Mouse (Mus musculus): Measurements from ENCODE around the gene Gabrg3. TPM values are rescaled to one million over a fixed set of nuclear protein-coding genes. Genes with fewer than 3 reads are reported as not detected.

Gabrg3 gene
- total and polyA plus RNA-seq, 2 experiments from 2014 or later, result 0.11 to 0.22 TPM

GRCm38 (mm10) chr7:56867314-56868075, 519.5 kb downstream of the Gabrg3 start:
- Histone ChIP-seq H3K9ac (replicated peaks; ENCODE audit: low read depth, low read length) (no peak overlapping the region), H3K4me3 (ENCODE audit: low read depth, low read length) (no peak overlapping the region), H3K9me3 (replicated peaks; ENCODE audit: control insufficient read depth, low read length) (no peaks in the 10 kb centered on the region; the same call in 1 of the 2 replicates), H3K4me2 (ENCODE audit: low read depth, low read length) (no peak overlapping the region), H3K27ac (ENCODE audit: low read depth) (no peak overlapping the region), H3K4me1 (ENCODE audit: control insufficient read depth, insufficient read depth) (no peaks in the 10 kb centered on the region), H3K27me3 (ENCODE audit: control insufficient read depth, insufficient read depth, low read length) (no peaks in the 10 kb centered on the region), H3K36me3 (replicated peaks; ENCODE audit: control insufficient read depth, insufficient read depth, low read length) (no peaks in the 10 kb centered on the region)
- no peak for TF ChIP-seq CTCF (IDR thresholded peaks at IDR 0.05; ENCODE audit: low read depth)
- no peak for TF ChIP-seq EP300 (IDR thresholded peaks at IDR 0.05; ENCODE audit: low read depth)
- 81% methylated on average over 1 of the region's 1 CpGs for WGBS
- DNase-seq (ENCODE audit: low spot score) (no peak), ATAC-seq (ENCODE audit: insufficient read depth, low read depth) (no peak)

DNA sequence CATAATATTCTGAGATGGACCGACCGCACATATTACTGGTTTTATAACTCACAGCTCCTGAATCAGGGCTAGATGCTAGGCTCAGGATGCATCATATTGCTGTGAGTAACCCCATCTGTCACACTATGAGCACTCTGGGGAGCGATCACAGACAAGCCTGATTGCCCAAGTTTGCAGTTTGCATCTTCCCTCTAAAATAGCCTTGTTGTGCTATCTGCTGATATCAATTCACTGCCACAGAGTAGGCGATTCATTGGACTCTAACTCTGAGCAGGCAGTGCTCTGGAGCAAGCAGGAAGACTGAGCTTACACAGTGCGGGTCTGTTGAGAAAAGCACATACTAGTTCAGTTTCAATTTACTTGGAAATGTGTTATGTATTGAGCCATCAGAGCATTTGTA, 543.4 kb downstream of the Gabrg3 start:
- Histone ChIP-seq H3K9me3 (replicated peaks; ENCODE audit: control insufficient read depth, low read length) (no peaks in the 10 kb centered on the region), H3K27me3 (ENCODE audit: control insufficient read depth, insufficient read depth, low read length) (no peaks in the 10 kb centered on the region), H3K4me3 (ENCODE audit: low read depth, low read length) (no peak overlapping the region), H3K36me3 (replicated peaks; ENCODE audit: control insufficient read depth, insufficient read depth, low read length) (no peaks in the 10 kb centered on the region), H3K27ac (ENCODE audit: low read depth) (no peak overlapping the region), H3K9ac (replicated peaks; ENCODE audit: low read depth, low read length) (no peak overlapping the region), H3K4me2 (ENCODE audit: low read depth, low read length) (no peak overlapping the region), H3K4me1 (ENCODE audit: control insufficient read depth, insufficient read depth) (no peaks in the 10 kb centered on the region)
- 75% methylated on average over 5 of the region's 5 CpGs for WGBS
- ATAC-seq (ENCODE audit: insufficient read depth, low read depth) (no peak), DNase-seq (ENCODE audit: low spot score) (no peak)
- no peak for TF ChIP-seq CTCF (IDR thresholded peaks at IDR 0.05; ENCODE audit: low read depth)
- TF ChIP-seq EP300 (IDR thresholded peaks at IDR 0.05; ENCODE audit: low read depth), result no peak

- 70% methylated on average over 6 of the region's 6 CpGs for whole genome bisulfite sequencing
- no peak for TF ChIP-seq CTCF (IDR thresholded peaks at IDR 0.05; ENCODE audit: low read depth)
- TF ChIP-seq EP300 (IDR thresholded peaks at IDR 0.05; ENCODE audit: low read depth), result no peak
- no peak for ATAC-seq (ENCODE audit: insufficient read depth, low read depth)
Measured at GRCm38 (mm10) chr7:56825446-56825845, 561.5 kb downstream of the Gabrg3 start.

DNA sequence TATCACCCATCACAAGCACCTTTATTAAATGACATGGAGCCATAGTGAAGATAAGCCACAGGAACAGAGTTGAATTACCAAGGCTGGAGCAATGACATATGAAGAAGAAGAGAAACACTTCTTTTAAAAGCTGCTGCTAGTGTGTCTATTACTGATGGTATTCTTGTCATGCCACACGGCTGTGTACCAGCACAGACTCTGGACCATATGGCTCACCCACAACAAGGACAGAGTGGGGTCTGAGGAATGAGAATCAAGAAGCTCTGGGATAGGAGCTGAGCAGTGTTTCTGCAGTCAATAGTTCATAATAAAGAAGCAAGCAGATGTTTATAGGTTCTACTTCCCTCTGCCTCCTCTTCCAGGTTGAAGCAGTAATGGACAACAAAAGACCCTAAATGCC, 585.1 kb downstream of the Gabrg3 start:
- ATAC-seq (ENCODE audit: insufficient read depth, low read depth) (no peak), DNase-seq (ENCODE audit: low spot score) (no peak)
- H3K36me3 ChIP-seq (replicated peaks; ENCODE audit: control insufficient read depth, insufficient read depth, low read length), result no peaks in the 10 kb centered on the region
- H3K4me1 ChIP-seq (ENCODE audit: control insufficient read depth, insufficient read depth), result no peaks in the 10 kb centered on the region
- H3K4me3 ChIP-seq (ENCODE audit: low read depth, low read length), result no peak overlapping the region
- H3K9ac ChIP-seq (replicated peaks; ENCODE audit: low read depth, low read length), result no peak overlapping the region
- TF ChIP-seq EP300 (IDR thresholded peaks at IDR 0.05; ENCODE audit: low read depth) (no peak), CTCF (IDR thresholded peaks at IDR 0.05; ENCODE audit: low read depth) (no peak)
- H3K4me2 ChIP-seq (ENCODE audit: low read depth, low read length), result no peak overlapping the region
- no peaks in the 10 kb centered on the region for H3K9me3 ChIP-seq (replicated peaks; ENCODE audit: control insufficient read depth, low read length)
- H3K27ac ChIP-seq (ENCODE audit: low read depth), result no peak overlapping the region
- 60% methylated on average over 1 of the region's 1 CpGs for WGBS
- no peaks in the 10 kb centered on the region for H3K27me3 ChIP-seq (ENCODE audit: control insufficient read depth, insufficient read depth, low read length)

More at GRCm38 (mm10) chr7:56825446-56825845, 561.5 kb downstream of the Gabrg3 start:
- DNase-seq (ENCODE audit: low spot score), result no peak
- no peaks in the 10 kb centered on the region for H3K36me3 ChIP-seq (replicated peaks; ENCODE audit: control insufficient read depth, insufficient read depth, low read length)
- no peaks in the 10 kb centered on the region for H3K27me3 ChIP-seq (ENCODE audit: control insufficient read depth, insufficient read depth, low read length)
- H3K4me1 ChIP-seq (ENCODE audit: control insufficient read depth, insufficient read depth), result no peaks in the 10 kb centered on the region
- no peak overlapping the region for H3K4me3 ChIP-seq (ENCODE audit: low read depth, low read length)
- no peaks in the 10 kb centered on the region for H3K9me3 ChIP-seq (replicated peaks; ENCODE audit: control insufficient read depth, low read length)
- H3K4me2 ChIP-seq (ENCODE audit: low read depth, low read length), result no peak overlapping the region
- H3K9ac ChIP-seq (replicated peaks; ENCODE audit: low read depth, low read length), result no peak overlapping the region
- no peak overlapping the region for H3K27ac ChIP-seq (ENCODE audit: low read depth)

- H3K27me3 ChIP-seq (ENCODE audit: control insufficient read depth, insufficient read depth, low read length), result no peaks in the 10 kb centered on the region
- no peak overlapping the region for H3K9ac ChIP-seq (replicated peaks; ENCODE audit: low read depth, low read length)
- no peak overlapping the region for H3K4me3 ChIP-seq (ENCODE audit: low read depth, low read length)
- H3K4me2 ChIP-seq (ENCODE audit: low read depth, low read length), result no peak overlapping the region
- WGBS, result 86% methylated on average over 1 of the region's 1 CpGs
- H3K4me1 ChIP-seq (ENCODE audit: control insufficient read depth, insufficient read depth), result no peaks in the 10 kb centered on the region
- no peak overlapping the region for H3K27ac ChIP-seq (ENCODE audit: low read depth)
- 0 out of 2 replicates have a peak, but pooled peaks cover 3% of the 10 kb centered on the region for H3K9me3 ChIP-seq (replicated peaks; ENCODE audit: control insufficient read depth, low read length)
- TF ChIP-seq EP300 (IDR thresholded peaks at IDR 0.05; ENCODE audit: low read depth) (no peak), CTCF (IDR thresholded peaks at IDR 0.05; ENCODE audit: low read depth) (no peak)
- H3K36me3 ChIP-seq (replicated peaks; ENCODE audit: control insufficient read depth, insufficient read depth, low read length), result no peaks in the 10 kb centered on the region
- no peak for DNase-seq (ENCODE audit: low spot score)
- ATAC-seq (ENCODE audit: insufficient read depth, low read depth), result no peak
Measured at GRCm38 (mm10) chr7:56779122-56779521, 607.9 kb downstream of the Gabrg3 start.

- Histone ChIP-seq H3K4me2 (ENCODE audit: low read depth, low read length) (no peak overlapping the region), H3K36me3 (replicated peaks; ENCODE audit: control insufficient read depth, insufficient read depth, low read length) (no peaks in the 10 kb centered on the region), H3K9me3 (replicated peaks; ENCODE audit: control insufficient read depth, low read length) (no peaks in the 10 kb centered on the region), H3K4me1 (ENCODE audit: control insufficient read depth, insufficient read depth) (no peaks in the 10 kb centered on the region), H3K27ac (ENCODE audit: low read depth) (no peak overlapping the region), H3K4me3 (ENCODE audit: low read depth, low read length) (no peak overlapping the region), H3K9ac (replicated peaks; ENCODE audit: low read depth, low read length) (no peak overlapping the region), H3K27me3 (ENCODE audit: control insufficient read depth, insufficient read depth, low read length) (no peaks in the 10 kb centered on the region)
- DNase-seq (ENCODE audit: low spot score), result no peak
- 52% methylated on average over 4 of the region's 4 CpGs for WGBS
- no peak for TF ChIP-seq EP300 (IDR thresholded peaks at IDR 0.05; ENCODE audit: low read depth)
- TF ChIP-seq CTCF (IDR thresholded peaks at IDR 0.05; ENCODE audit: low read depth), result no peak
- ATAC-seq (ENCODE audit: insufficient read depth, low read depth), result no peak
Measured at GRCm38 (mm10) chr7:56768216-56768615, 618.8 kb downstream of the Gabrg3 start.
